Mouse (Mus musculus) midbrain, postnatal 0 days (tissue): ENCODE data around the gene Ube2l6. TPM values are rescaled to one million over a fixed set of nuclear protein-coding genes. Genes with fewer than 3 reads are reported as not detected.

Experiments
- ATAC-seq: fragments of 200-750 bp; cut with Nextera tagmentation; 2 replicates; pipeline ENCODE4 v1.8.0; 2017; ENCODE audit warnings: moderate number of reproducible peaks, mild to moderate bottlenecking, moderate TSS enrichment, moderate library complexity; ENCODE audit not compliant: low FRiP score
- DNase-seq: peaks from one replicate; pipeline ENCODE4 v3.0.0-alpha.2; 2015; ENCODE audit warnings: low spot score
- H3K27ac ChIP-seq: fragments of 300-500 bp; sonication (generic); 2 replicates; pipeline ENCODE4 v1.5.1; 2014; ENCODE audit warnings: low read depth, mild to moderate bottlenecking, low read length, mixed read lengths
- H3K27me3 ChIP-seq: fragments of 300-500 bp; sonication (generic); 2 replicates; pipeline ENCODE4 v1.6.1; 2014; ENCODE audit warnings: low read length, control low read depth, mixed read lengths; ENCODE audit not compliant: insufficient read depth
- H3K36me3 ChIP-seq: fragments of 300-500 bp; sonication (generic); 2 replicates; pipeline ENCODE4 v1.6.1; 2014; ENCODE audit warnings: low read length, control low read depth, mixed read lengths; ENCODE audit not compliant: insufficient read depth
- H3K4me1 ChIP-seq: fragments of 300-500 bp; sonication (generic); 2 replicates; pipeline ENCODE4 v1.6.1; 2014; ENCODE audit warnings: mild to moderate bottlenecking, control low read depth, antibody characterized with exemption, low read length, mixed read lengths; ENCODE audit not compliant: insufficient read depth
- H3K4me2 ChIP-seq: fragments of 300-500 bp; sonication (generic); 2 replicates; pipeline ENCODE4 v1.6.1; 2014; ENCODE audit warnings: low read depth, mild to moderate bottlenecking, low read length, mixed read lengths; ENCODE audit not compliant: poor library complexity, severe bottlenecking
- H3K4me3 ChIP-seq: fragments of 300-500 bp; sonication (generic); 2 replicates; pipeline ENCODE4 v1.5.1; 2014; ENCODE audit warnings: low read depth, mild to moderate bottlenecking, low read length, moderate library complexity
- H3K9ac ChIP-seq: fragments of 300-500 bp; sonication (generic); replicated peaks from 2 replicates; pipeline ENCODE4 v1.6.1; 2014; ENCODE audit warnings: mild to moderate bottlenecking, low read length, moderate library complexity, mixed read lengths; ENCODE audit not compliant: poor library complexity, severe bottlenecking
- H3K9me3 ChIP-seq: fragments of 300-500 bp; sonication (generic); 2 replicates; pipeline ENCODE4 v1.6.1; 2016; ENCODE audit warnings: low read length, control low read depth
- CTCF ChIP-seq: IDR thresholded peaks from 2 replicates; pipeline ENCODE4 v1.5.1; 2016; ENCODE audit warnings: antibody characterized with exemption, mild to moderate bottlenecking
- WGBS: fragments of 180-500 bp; shearing (Covaris S2); extraction: QIAGEN DNeasy Blood & Tissue Kit; methylation state at CpG from one replicate; pipeline ENCODE4 v1.1.7; 2014; 5-methylcytosine and 5-hydroxymethylcytosine counted together
- polyA plus RNA-seq: library from polyadenylated mRNA; unstranded; fragments of >200 nt; fragmentation: Nextera tagmentation; extraction: Ambion mirVana; gene quantifications from 2 replicates; pipeline ENCODE4 v1.2.1, GENCODE M21; 2015
- total RNA-seq: library from RNA; depleted of rRNA; stranded (reverse); fragments of >200 nt; gene quantifications from 2 replicates; pipeline ENCODE4 v1.2.3, GENCODE M21; 2014

Ube2l6 gene
- total and polyA plus RNA-seq, 2 experiments from 2014 or later = 14.0 to 15.1 TPM

GRCm38 (mm10) chr2:84773195-84773594, 25.4 kb upstream of the Ube2l6 start:
- H3K4me2 ChIP-seq = no peak overlapping the region
- ATAC-seq = no peak
- H3K36me3 ChIP-seq = no peaks in the 10 kb centered on the region
- TF ChIP-seq CTCF = no peak
- H3K4me3 ChIP-seq = no peak overlapping the region
- no peaks in the 10 kb centered on the region for H3K9me3 ChIP-seq
- peaks cover 6% of the 10 kb centered on the region; the same call in 1 of the 2 replicates for H3K4me1 ChIP-seq
- 86% methylated on average over 5 of the region's 5 CpGs for WGBS
- no peak for DNase-seq
- H3K27ac ChIP-seq = no peak overlapping the region
- H3K27me3 ChIP-seq = no peaks in the 10 kb centered on the region
- H3K9ac ChIP-seq = no peak overlapping the region

GRCm38 (mm10) chr2:84774751-84775150, 23.9 kb upstream of the Ube2l6 start:
- H3K9me3 ChIP-seq = no peaks in the 10 kb centered on the region
- H3K36me3 ChIP-seq = no peaks in the 10 kb centered on the region
- 0% methylated on average over 12 of the region's 15 CpGs for WGBS
- peak; percentile 74 for DNase-seq
- peak; percentile 67; the same call in 1 of the 2 replicates for ATAC-seq
- H3K4me1 ChIP-seq = peaks cover 6% of the 10 kb centered on the region; the same call in 1 of the 2 replicates
- no peaks in the 10 kb centered on the region for H3K27me3 ChIP-seq
- peak overlapping the region; percentile 43 for H3K4me2 ChIP-seq
- H3K27ac ChIP-seq = no peak overlapping the region
- peak overlapping the region; percentile 19 for H3K4me3 ChIP-seq
- H3K9ac ChIP-seq = peak overlapping the region; percentile 50; the same call in 1 of the 2 replicates
- TF ChIP-seq CTCF = no peak

- no peaks in the 10 kb centered on the region for H3K27me3 ChIP-seq
- H3K4me3 ChIP-seq = peak within 1 kb of the TSS; percentile 19
- peaks cover 6% of the 10 kb centered on the region; the same call in 1 of the 2 replicates for H3K4me1 ChIP-seq
- no peak for TF ChIP-seq CTCF
- WGBS = 69% methylated on average over 9 of the region's 9 CpGs
- peak within 1 kb of the TSS; percentile 50; the same call in 1 of the 2 replicates for H3K9ac ChIP-seq
- H3K27ac ChIP-seq = no peak within 1 kb of the TSS
- no peaks in the 10 kb centered on the region for H3K36me3 ChIP-seq
- peak; percentile 9 for DNase-seq
- peak within 1 kb of the TSS; percentile 43 for H3K4me2 ChIP-seq
- H3K9me3 ChIP-seq = no peaks in the 10 kb centered on the region
- ATAC-seq = no peak
Measured at GRCm38 (mm10) chr2:84775241-84775640, 23.4 kb upstream of the Ube2l6 start, which contains the start of gene Serping1. Gene Serping1 (minus strand): TSS chr2:84775444.

GRCm38 (mm10) chr2:84775665-84776064, 23.0 kb upstream of the Ube2l6 start:
- Histone ChIP-seq H3K27me3 (no peaks in the 10 kb centered on the region), H3K4me3 (no peak overlapping the region), H3K4me1 (peaks cover 6% of the 10 kb centered on the region; the same call in 1 of the 2 replicates), H3K36me3 (no peaks in the 10 kb centered on the region), H3K27ac (no peak overlapping the region), H3K9ac (no peak overlapping the region), H3K4me2 (no peak overlapping the region), H3K9me3 (no peaks in the 10 kb centered on the region)
- no peak for TF ChIP-seq CTCF
- WGBS = 80% methylated on average over 6 of the region's 6 CpGs
- DNase-seq = no peak
- ATAC-seq = no peak

GRCm38 (mm10) chr2:84777706-84778105, 20.9 kb upstream of the Ube2l6 start:
- H3K4me2 ChIP-seq = no peak overlapping the region
- ATAC-seq = peak; percentile 85
- H3K4me3 ChIP-seq = no peak overlapping the region
- H3K27ac ChIP-seq = peak overlapping the region; percentile 87
- WGBS = 40% methylated on average over 3 of the region's 3 CpGs
- peaks cover 6% of the 10 kb centered on the region; the same call in 1 of the 2 replicates for H3K4me1 ChIP-seq
- DNase-seq = peak; percentile 72
- no peaks in the 10 kb centered on the region for H3K27me3 ChIP-seq
- no peak for TF ChIP-seq CTCF
- H3K36me3 ChIP-seq = no peaks in the 10 kb centered on the region
- no peaks in the 10 kb centered on the region for H3K9me3 ChIP-seq
- no peak overlapping the region for H3K9ac ChIP-seq

GRCm38 (mm10) chr2:84779210-84779609, 19.4 kb upstream of the Ube2l6 start:
- H3K4me1 ChIP-seq = peaks cover 6% of the 10 kb centered on the region; the same call in 1 of the 2 replicates
- no peaks in the 10 kb centered on the region for H3K36me3 ChIP-seq
- no peaks in the 10 kb centered on the region for H3K27me3 ChIP-seq
- peak; percentile 43 for TF ChIP-seq CTCF
- WGBS = 57% methylated on average over 6 of the region's 6 CpGs
- no peak overlapping the region for H3K4me2 ChIP-seq
- H3K27ac ChIP-seq = no peak overlapping the region
- DNase-seq = peak; percentile 6
- no peaks in the 10 kb centered on the region for H3K9me3 ChIP-seq
- no peak for ATAC-seq
- H3K4me3 ChIP-seq = no peak overlapping the region
- no peak overlapping the region for H3K9ac ChIP-seq
